Mouse (Mus musculus) gastrocnemius, adult 18-20 months (tissue): ENCODE results near the gene Gm45623. TPM values are rescaled to one million over a fixed set of nuclear protein-coding genes. Genes with fewer than 3 reads are reported as not detected.

ENCODE experiments used
- DNase-seq: peaks from one replicate; pipeline ENCODE4 v3.0.0; 2021; ENCODE audit warnings: low spot score
- total RNA-seq, 2 experiments: library from RNA; stranded (reverse); gene quantifications; 2 replicates each; pipeline ENCODE4 v1.2.3; 2021

Gm45623 gene
- total RNA-seq, 2 experiments from 2014 or later = not detected

DNA sequence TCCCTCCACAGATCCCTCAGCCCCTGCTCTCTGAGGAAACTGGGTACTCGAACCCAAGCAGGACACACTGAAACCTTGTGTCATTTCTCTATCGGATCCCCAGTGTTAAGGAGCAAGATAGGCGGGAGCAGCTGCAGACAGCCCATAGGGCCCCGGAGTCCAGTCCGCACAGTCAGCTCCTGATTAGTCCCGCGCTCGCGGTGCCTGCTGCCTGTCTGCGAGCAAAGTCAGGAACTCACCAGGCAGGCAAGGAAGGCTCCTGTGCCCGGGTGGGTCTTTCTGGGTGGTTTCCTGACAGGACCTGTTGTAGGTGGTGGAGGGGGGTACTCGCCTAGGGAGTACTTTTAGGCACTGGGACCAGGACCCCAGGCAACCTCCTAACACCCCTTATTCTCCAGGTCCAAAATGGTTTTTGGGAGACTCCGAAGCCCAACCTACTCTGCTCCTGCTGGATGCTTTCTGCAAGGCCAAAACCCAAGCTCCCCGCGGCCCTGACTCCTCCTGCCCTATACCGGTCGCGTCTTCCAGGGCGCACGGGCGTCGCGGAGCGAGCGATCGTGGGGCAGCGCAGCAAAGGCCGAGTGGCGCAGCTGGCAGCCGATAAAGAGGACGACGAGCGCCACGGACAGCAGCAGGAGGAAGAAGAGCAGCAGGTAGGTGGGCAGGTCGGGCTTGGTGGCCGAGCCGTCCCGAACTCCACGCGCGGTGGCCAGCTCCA is 994 bp downstream of the Gm45623 start:
- no peak for DNase-seq

GRCm38 (mm10) chr13:56751774-56752173 is 1.9 kb downstream of the Gm45623 start:
- DNase-seq = no peak

DNA sequence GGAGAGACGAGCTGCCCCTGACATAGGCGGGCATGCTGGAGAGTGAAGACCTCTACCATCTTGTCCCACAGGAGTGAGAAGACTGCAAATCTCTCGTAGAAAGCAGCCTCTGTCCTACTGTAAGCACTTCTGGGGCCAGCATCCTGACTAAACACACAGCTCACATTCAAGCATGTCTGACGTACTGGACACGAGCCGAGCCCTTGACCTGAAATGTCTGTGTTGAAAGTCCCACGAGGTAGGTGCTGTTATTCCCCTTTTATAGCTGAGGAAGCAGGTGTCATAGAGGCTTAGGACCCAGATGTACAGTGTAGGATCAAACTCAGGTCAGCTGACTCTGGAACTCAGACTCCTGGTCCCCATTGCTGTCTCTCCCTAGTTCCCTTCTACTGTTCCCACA is 4.2 kb downstream of the Gm45623 start:
- no peak for DNase-seq

DNA sequence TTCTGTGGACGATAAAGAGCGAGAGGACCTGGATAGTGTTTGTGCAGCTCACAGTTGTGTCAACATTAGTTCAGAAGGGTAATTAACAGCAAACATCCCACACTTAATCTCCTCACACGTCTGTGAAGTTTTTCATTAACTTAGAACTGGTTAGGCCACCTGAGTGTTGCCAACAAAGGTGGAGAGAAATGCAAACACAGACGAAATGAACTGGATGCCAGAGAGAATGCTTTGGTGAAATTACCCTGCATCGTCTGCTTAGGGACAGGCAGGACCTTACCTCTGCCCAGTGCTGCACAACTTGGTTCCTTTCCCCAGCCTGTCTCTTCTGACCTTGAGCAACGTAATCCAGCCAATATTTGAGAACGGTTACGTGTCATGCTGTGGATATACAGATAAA is 6.1 kb downstream of the Gm45623 start:
- DNase-seq = no peak

GRCm38 (mm10) chr13:56746739-56747532 is 6.7 kb downstream of the Gm45623 start:
- no peak for DNase-seq

GRCm38 (mm10) chr13:56742325-56742901 is 11.2 kb downstream of the Gm45623 start:
- DNase-seq = no peak

GRCm38 (mm10) chr13:56741691-56742090 is 11.9 kb downstream of the Gm45623 start:
- DNase-seq = no peak

DNA sequence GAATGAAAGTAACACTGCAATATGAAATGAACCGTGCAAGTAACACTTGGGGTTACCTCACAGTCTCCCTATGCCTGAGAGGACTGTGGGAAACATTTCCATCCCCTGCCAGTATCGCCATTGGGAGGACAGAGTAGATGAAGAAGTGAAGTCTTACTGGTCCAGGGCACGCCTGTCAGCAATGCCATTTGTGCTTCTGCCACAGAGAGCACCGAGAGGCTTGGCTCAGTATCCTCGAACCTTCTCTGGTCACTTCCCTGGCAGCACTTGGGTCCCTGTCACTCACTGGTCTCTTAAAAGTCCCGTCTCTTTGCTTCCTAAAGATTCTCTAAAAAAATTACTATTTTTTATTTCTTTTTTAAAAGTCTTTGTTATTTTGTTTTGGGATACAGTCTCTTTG is 13.1 kb downstream of the Gm45623 start:
- DNase-seq = no peak

DNA sequence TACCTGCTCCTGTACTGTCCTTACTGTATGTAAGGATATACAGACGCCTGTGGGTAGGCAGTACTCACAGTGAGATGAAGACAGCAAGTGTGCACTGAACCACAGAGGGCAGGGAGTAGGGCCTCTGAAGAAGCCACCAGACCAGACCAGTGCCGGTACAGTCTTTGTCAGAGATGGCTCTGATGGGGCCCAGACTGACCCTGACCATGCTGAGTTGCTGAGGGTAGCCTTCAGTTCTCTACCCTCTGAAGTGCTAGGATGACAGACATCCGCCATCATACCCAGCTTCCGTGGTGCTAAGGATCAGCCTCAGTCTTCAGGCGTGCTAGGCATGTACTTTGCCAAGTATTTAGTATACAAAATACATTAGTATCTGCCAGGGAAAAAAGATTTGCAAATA is 14.1 kb downstream of the Gm45623 start:
- DNase-seq = no peak

DNA sequence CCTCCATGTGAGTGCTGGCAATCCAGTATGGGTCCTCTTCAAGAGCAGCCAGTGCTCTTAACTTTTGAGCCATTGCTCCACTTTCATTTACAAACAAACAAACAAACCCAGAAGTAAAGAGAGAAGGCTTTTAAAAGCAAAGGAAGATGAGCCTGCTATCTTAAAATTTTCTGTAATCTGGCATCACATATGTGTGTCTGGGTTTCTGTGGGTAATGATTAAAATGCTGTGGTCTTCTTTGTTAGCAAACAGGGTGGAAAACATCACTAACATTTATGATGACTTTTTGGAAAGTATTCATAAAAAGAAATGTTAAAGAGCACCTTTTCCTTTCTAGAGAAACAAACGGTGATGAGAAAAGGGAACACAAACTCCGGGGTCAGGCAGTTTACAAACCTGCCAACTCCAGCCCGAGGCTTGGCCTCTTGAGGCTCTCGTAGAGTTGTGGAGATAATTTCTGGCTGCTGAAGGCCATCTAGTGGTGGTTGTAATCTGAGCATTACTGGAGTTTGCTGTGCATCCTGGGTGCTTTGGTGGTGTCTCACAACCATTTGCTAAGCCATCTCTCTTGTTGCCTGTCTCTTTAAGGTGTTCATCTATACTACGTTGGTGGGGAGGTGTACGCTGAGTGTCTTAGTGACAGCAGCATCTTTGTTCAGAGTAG is 18.3 kb downstream of the Gm45623 start:
- DNase-seq = peak; percentile 47

GRCm38 (mm10) chr13:56734617-56735016 is 19.0 kb downstream of the Gm45623 start:
- DNase-seq = no peak

- DNase-seq = no peak
Observed at GRCm38 (mm10) chr13:56729046-56729445, 24.6 kb downstream of the Gm45623 start.

DNA sequence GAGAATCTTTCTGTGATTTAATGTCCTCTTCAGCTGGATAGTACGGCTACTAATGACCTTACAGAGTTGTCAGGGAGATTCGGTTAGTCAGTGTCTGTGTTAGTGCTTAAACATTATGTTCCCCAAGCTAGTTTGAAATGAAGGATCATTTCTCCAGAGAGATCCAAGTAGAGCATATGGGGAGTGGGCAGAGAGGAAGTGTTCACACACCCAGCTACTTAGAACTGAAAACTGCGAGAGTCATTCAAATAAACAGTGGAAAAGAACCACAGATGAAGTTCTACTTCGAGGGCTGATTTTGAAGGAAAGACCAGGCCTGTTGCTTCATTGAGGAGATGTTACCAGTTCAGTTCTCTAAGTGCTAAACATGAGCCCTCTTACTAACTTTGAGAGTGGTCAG is 27.1 kb downstream of the Gm45623 start:
- DNase-seq = no peak

- DNase-seq = no peak
Observed at GRCm38 (mm10) chr13:56712221-56712620, 41.4 kb downstream of the Gm45623 start.

- DNase-seq = no peak
Observed at GRCm38 (mm10) chr13:56710620-56711019, 43.0 kb downstream of the Gm45623 start.

GRCm38 (mm10) chr13:56707606-56708005 is 46.0 kb downstream of the Gm45623 start:
- peak; percentile 24 for DNase-seq

GRCm38 (mm10) chr13:56707111-56707510 is 46.5 kb downstream of the Gm45623 start:
- DNase-seq = no peak

GRCm38 (mm10) chr13:56704596-56704995 is 49.0 kb downstream of the Gm45623 start:
- no peak for DNase-seq

DNA sequence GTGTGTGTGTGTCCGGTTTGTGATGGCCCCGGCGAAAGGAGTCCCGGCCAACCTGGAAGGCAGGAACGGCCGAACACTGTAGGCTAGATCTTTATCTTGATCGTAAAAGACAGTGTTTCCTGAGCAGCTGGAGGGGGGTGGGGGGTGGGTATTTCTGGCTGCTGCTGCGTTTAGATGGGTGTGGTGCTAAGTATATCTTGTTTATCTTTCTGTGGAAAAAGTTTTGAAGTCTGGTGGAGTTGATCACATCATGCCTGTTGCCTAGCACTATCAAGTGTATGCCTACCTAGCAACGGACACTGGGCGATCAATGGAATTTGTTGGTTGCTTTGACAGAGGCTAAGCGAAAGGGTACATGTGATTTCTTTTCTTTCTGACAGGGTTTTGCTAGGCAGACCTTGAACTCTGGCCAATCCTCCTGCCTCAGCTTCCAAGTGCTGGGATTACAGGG is 49.7 kb downstream of the Gm45623 start:
- no peak for DNase-seq

DNA sequence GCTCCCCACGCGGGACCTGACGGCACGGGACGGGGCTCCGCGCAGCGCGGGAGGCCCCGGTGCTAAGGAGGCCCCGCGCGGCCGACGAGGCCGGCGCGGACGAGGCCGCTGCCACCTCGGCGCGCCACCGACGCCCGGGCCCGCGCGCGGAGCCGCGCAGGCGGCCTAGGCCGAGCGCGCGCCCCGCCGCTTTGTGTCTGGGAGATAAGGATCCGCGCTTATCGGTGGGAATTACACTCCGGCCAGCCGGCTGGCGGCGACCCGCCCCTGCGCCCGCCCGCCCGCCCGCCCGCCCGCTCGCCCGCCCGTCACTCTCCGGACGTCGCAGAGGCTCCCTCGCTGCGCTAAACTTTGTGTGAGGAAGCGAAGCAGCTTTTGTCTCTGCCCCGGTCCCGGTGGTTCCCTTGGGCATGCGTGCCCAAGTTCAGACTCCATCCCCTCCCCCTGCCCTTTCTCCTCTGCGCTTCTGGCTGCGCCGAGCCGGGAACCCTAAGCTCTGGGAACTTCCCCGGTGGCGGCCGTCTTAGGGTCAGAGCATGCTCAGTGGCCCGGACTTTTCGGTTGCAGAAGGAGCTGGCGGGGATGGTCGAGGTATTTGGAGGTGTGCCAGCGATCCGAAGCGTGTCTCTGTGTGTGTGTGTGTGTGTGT is 50.3 kb downstream of the Gm45623 start:
- peak; percentile 59 for DNase-seq

DNA sequence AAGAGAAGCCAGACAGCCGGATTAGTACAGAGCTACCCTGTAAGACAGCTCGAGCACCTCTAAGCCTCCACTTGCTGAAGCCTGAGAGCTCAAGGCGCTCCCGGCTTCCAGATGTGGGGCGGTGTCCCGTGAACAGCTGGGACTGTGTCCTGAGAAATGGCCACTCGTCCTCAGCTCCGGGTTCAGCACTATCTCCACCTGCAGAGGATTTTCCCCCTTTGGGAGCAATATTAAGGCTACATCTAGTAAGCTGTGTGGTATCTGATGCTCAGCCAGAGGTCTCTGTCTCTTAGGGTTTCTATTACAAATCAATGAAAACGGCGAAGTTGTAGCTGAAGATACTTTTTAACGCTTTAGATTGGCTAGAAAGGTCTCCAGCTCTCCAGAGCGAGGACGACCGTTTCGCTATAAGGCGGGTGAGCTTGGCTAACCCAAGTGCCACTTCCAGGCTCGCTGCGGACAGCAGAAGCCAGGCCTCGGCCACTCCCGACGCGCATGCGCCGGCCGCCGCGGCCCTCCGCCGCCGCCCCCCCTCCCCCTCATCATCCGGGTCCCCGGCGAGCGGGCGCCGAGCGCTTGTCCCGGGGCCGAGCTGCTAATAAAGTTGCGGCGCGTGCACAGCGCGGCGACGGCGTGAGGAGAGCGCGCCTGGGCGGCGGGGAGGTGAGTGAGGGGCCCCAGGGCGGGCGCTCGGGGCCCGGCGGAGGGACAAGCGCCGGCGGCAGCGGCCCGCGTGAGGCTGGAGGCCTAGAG is 51.0 kb downstream of the Gm45623 start, which contains the start of gene Smad5:
Gene Smad5, plus strand, starts transcription at position 542 of the 753 bp plus-strand sequence.
- peak; percentile 79 for DNase-seq
